Mouse (Mus musculus): ENCODE measurements around the gene Baz1a.

DNA sequence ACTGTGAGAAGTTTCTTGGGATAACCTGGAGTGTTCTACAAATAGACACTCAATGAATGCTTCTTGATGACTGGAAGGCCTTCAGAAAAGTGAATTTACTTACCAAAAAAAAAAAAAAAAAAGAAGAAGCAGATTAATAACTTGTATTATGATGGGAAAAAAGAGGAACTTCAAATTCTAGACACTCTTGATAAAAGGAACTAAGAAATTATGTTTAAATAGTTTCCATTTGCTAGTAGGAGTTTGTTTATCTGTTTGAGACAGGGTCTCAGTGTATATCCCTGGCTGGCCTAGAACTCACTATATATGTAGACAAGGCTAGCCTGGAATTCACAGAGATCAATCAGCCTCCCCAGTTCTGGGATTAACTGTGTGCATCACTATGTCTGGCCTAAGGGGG, 169.7 kb downstream of the Baz1a start:
- no peak for TF ChIP-seq TAL1 (IDR thresholded peaks at IDR 0.05; ENCODE audit: low read length)
- TF ChIP-seq GATA1 (IDR thresholded peaks at IDR 0.05; ENCODE audit: low read length): no peak

Measured in erythroblast, embryonic 14.5 days (primary cell).